Comparison of ENCODE assay signal across 13 mouse cellular contexts in the genomic region with DNA sequence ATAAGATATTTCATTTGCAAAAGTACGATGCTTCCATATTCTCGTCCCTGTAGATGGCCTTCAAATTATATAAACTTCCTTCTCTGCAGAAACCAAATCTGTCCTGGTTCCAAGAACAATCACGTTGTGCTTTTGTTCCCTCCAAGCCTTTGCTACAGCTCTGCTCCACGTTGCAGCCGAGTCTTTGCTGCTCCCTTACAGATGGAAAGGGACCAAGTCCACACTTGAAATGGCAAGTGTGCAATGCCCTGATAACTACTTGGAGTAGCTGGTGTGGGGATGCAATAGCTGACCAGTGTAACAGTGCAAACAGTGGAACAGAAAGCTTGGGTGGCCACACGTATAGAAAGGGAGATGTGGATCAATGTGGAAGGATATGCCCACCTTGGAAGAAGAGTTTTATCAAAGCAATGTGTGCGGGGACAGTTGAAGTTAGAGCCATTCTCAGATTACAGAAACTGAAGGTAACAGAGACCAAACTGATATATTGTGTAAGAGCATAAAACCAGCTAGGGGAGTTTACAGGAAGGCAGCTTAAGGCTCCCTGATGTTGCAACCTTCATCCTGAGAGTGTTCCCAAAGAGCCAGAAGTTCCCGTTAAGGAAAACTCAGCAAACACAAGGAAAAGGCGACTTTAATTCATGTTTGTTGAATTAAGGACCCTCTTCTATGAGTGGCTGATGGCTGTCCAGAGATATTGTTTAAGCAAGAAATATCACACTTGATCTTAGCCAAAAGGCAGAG.
DNase-seq lines count a peak whose midpoint lies in the region; ATAC-seq and TF ChIP-seq lines count a peak whose summit lies in the region.
"Had no signal": no experiment of that assay in that cellular context is flagged by ENCODE, and none has a peak within 500 bp of the region (broad histone marks: within the 10 kb centered on the region; RNA-seq: fewer than 3 reads in every experiment).

No protein-coding gene starts in this region.

- WGBS in lung, adult 2 months = 38% methylated on average over 9 of the region's 9 CpGs
- WGBS in stomach, embryonic 15.5 days = 56% methylated on average over 9 of the region's 9 CpGs

- H3K4me2 ChIP-seq in stomach, embryonic 15.5 days = no peak overlapping the region
- H3K4me2 ChIP-seq: liver, embryonic 15.5 days; neural tube, embryonic 12.5 days had no signal

- H3K9me3 ChIP-seq in stomach, embryonic 15.5 days = no peaks in the 10 kb centered on the region
- H3K9me3 ChIP-seq: liver, embryonic 15.5 days; neural tube, embryonic 12.5 days had no signal

- H3K27ac ChIP-seq in layer of hippocampus, adult 2 months = peak overlapping the region; percentile 60
- peak overlapping the region; percentile 87 for H3K27ac ChIP-seq in stomach, embryonic 15.5 days
- H3K27ac ChIP-seq: liver, embryonic 15.5 days; neural tube, embryonic 12.5 days had no signal

- H3K4me3 ChIP-seq in layer of hippocampus, adult 2 months = no peak overlapping the region
- H3K4me3 ChIP-seq in lung, adult 2 months (replicated peaks; ENCODE audit: extremely low read depth, low read depth, low read length) = no peak overlapping the region
- no peak overlapping the region for H3K4me3 ChIP-seq in stomach, embryonic 15.5 days (replicated peaks)
- H3K4me3 ChIP-seq: liver, embryonic 15.5 days; neural tube, embryonic 12.5 days had no signal

- DNase-seq in frontal cortex, adult 2 months (ENCODE audit: extremely low spot score in 1 of 2, low spot score in 1 of 2) = no peak
- DNase-seq in layer of hippocampus, adult 2 months (ENCODE audit: low spot score in 2 of 2) = no peak
- DNase-seq in layer of hippocampus, adult 18-20 months (ENCODE audit: low spot score in 2 of 2) = no peak
- peak; percentile 49 for DNase-seq in lung, adult 2 months
- no peak for DNase-seq in urinary bladder, adult 2 months (ENCODE audit: low spot score)
- DNase-seq: adrenal gland, adult 2 months; kidney, postnatal 4 days; midbrain, embryonic 14.5 days had no signal

- TF ChIP-seq CTCF in layer of hippocampus, adult 2 months (conservative IDR thresholded peaks at IDR 0.05) = no peak
- no peak for TF ChIP-seq CTCF in lung, adult 2 months (IDR thresholded peaks at IDR 0.05; ENCODE audit: insufficient read depth, low read length)

- no peak overlapping the region for H3K9ac ChIP-seq in stomach, embryonic 15.5 days
- H3K9ac ChIP-seq: liver, embryonic 15.5 days; neural tube, embryonic 12.5 days had no signal

- no peaks in the 10 kb centered on the region for H3K27me3 ChIP-seq in stomach, embryonic 15.5 days (replicated peaks)
- H3K27me3 ChIP-seq: liver, embryonic 15.5 days; neural tube, embryonic 12.5 days had no signal

- H3K4me1 ChIP-seq in lung, adult 2 months (ENCODE audit: control insufficient read depth, insufficient read depth, low read length) = peaks cover 8% of the 10 kb centered on the region
- H3K4me1 ChIP-seq in stomach, embryonic 15.5 days = peaks cover 6% of the 10 kb centered on the region; the same call in 1 of the 2 replicates
- H3K4me1 ChIP-seq: liver, embryonic 15.5 days had no signal

- no peak for TF ChIP-seq POLR2A in lung, adult 2 months (IDR thresholded peaks at IDR 0.05; ENCODE audit: borderline replicate concordance, extremely low read depth, low read depth, low read length)

- peak; percentile 42 for ATAC-seq in frontal cortex, adult (ENCODE audit: low TSS enrichment)
- ATAC-seq in stomach, embryonic 15.5 days (ENCODE audit: insufficient read depth, low FRiP score, low read depth) = no peak
- ATAC-seq in cerebellum, adult (ENCODE audit: insufficient number of reproducible peaks, low FRiP score, low TSS enrichment) = no peak

- no peaks in the 10 kb centered on the region for H3K36me3 ChIP-seq in stomach, embryonic 15.5 days
- H3K36me3 ChIP-seq: liver, embryonic 15.5 days; neural tube, embryonic 12.5 days had no signal
